Mouse (Mus musculus) thymus, adult 2 months (tissue): Measurements from ENCODE around the gene Gas2l1. TPM values are rescaled to one million over a fixed set of nuclear protein-coding genes. Genes with fewer than 3 reads are reported as not detected.

Experiments
- DNase-seq: peaks from one replicate; pipeline ENCODE4 v3.0.0; 2021
- H3K27ac ChIP-seq: fragments of 200-500 bp; 2 replicates; pipeline ENCODE4 v1.5.1; 2012; ENCODE audit warnings: low read length, control low read depth; ENCODE audit not compliant: control insufficient read depth, insufficient read depth
- H3K27me3 ChIP-seq: fragments of 200-500 bp; 2 replicates; pipeline ENCODE4 v1.6.1; 2012; ENCODE audit warnings: mild to moderate bottlenecking, low read length, moderate library complexity, mixed read lengths; ENCODE audit not compliant: control insufficient read depth, insufficient read depth
- H3K36me3 ChIP-seq: fragments of 200-500 bp; 2 replicates; pipeline ENCODE4 v1.6.1; 2012; ENCODE audit warnings: mild to moderate bottlenecking, low read length, moderate library complexity; ENCODE audit not compliant: control insufficient read depth, insufficient read depth
- H3K4me1 ChIP-seq: fragments of 200-500 bp; replicated peaks from 2 replicates; pipeline ENCODE4 v1.6.1; 2012; ENCODE audit warnings: low read length; ENCODE audit not compliant: control insufficient read depth, insufficient read depth
- H3K4me3 ChIP-seq: fragments of 200-500 bp; 2 replicates; pipeline ENCODE4 v1.5.1; 2012; ENCODE audit warnings: mild to moderate bottlenecking, low read length, control low read depth, moderate library complexity; ENCODE audit not compliant: control insufficient read depth, insufficient read depth
- CTCF ChIP-seq: fragments of 200-500 bp; IDR thresholded peaks from 2 replicates; pipeline ENCODE4 v1.5.1; 2012; ENCODE audit warnings: mild to moderate bottlenecking, control low read depth, low read length, moderate library complexity, borderline replicate concordance; ENCODE audit not compliant: control insufficient read depth, poor library complexity, insufficient read depth; ENCODE audit errors: extremely low read depth
- POLR2A ChIP-seq: fragments of 200-500 bp; IDR thresholded peaks from 2 replicates; pipeline ENCODE4 v1.6.1; 2012; ENCODE audit warnings: mild to moderate bottlenecking, low read length, control low read depth, moderate library complexity; ENCODE audit not compliant: control insufficient read depth, poor library complexity, insufficient read depth; ENCODE audit errors: extremely low read depth
- WGBS: fragments of 180-500 bp; shearing (Covaris S2); methylation state at CpG from one replicate; pipeline ENCODE4 v1.1.7; 2018; 5-methylcytosine and 5-hydroxymethylcytosine counted together
- polyA plus RNA-seq: library from polyadenylated mRNA; depleted of rRNA; stranded (reverse); fragments of >200 nt; gene quantifications from 2 replicates; pipeline ENCODE4 v1.2.3, GENCODE M21; 2012; rRNA removed

The Gas2l1 gene
- polyA plus RNA-seq = 24.9 and 27.3 TPM in 2 replicates

DNA sequence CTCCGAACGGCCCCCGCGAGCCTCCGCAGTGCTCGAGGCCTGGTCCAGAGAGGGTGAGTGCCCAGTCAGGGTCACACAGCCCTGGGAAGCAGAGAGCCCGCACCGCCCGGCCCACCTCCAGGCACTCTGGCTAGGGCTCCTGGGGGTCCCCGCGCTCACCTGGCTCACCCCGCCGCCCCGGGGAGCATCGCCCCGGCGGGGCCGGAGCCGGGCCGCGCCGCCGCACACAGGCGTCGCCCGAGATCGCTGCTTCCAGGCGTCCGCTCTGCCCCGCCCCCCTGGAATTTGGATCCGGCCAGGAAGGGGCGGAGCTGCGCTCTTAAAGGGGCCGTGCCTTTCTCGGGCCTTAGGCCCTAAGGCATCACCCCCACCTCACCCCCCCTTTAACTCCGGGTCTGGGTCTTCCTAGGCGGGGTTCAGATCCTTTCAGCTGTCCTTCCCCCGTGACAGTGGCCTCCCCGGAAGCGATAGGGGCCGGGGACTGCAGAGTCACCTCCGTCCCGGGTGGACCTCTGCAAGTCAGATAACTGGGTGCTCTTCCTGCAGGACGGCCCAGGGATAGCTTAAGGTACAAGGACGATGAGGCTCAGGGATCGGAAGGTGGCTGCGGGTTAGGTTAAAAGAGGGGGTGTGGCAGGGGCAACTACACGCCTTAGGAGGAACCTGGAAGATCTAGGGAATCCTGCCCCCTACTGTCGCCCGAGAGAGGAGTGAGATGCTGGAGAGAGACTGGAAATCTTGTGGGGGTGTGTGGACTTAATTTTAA, at the start of gene Gas2l1:
Gas2l1 (minus strand) TSS at position 272 of the 766 bp plus-strand sequence.
- H3K36me3 ChIP-seq = peaks cover 19% of the 10 kb centered on the region
- peak within 1 kb of the TSS; percentile 54 for H3K4me3 ChIP-seq
- DNase-seq = peak; percentile 46
- TF ChIP-seq CTCF (no peak), POLR2A (no peak)
- H3K27me3 ChIP-seq = peaks cover 27% of the 10 kb centered on the region
- H3K27ac ChIP-seq = no peak within 1 kb of the TSS
- peaks cover 17% of the 10 kb centered on the region for H3K4me1 ChIP-seq
- 3% methylated on average over 50 of the region's 50 CpGs for WGBS

DNA sequence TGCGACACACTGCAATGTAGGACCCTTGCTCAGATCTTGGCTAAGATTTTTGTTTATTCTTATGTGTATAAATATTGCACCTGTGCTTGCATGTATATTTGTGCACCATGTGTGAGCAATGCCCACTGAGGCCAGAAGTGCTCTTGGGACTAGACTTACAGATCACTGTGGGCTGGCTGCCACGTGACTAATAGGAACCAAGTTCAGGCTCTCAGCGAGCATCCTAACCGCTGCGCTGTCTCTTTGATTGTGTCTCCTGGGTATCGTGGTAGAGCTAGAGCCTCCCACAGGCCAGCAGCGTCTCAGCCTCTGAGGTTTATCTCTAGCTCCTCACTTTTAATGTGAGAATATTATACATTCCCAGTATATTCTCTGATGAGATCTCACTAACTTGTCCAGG, 48.5 kb upstream of the Gas2l1 start:
- peaks cover 22% of the 10 kb centered on the region for H3K4me1 ChIP-seq
- H3K27ac ChIP-seq = peak overlapping the region; percentile 34; the same call in 1 of the 2 replicates
- no peak for DNase-seq
- H3K36me3 ChIP-seq = no peaks in the 10 kb centered on the region
- H3K4me3 ChIP-seq = no peak overlapping the region
- no peaks in the 10 kb centered on the region for H3K27me3 ChIP-seq
- WGBS = 82% methylated on average over 7 of the region's 7 CpGs
- TF ChIP-seq CTCF (no peak), POLR2A (no peak)

GRCm38 (mm10) chr11:5109441-5109840, 44.3 kb upstream of the Gas2l1 start:
- TF ChIP-seq POLR2A (no peak), CTCF (no peak)
- 91% methylated on average over 8 of the region's 8 CpGs for WGBS
- DNase-seq = no peak
- Histone ChIP-seq H3K4me3 (no peak overlapping the region), H3K36me3 (no peaks in the 10 kb centered on the region), H3K27ac (no peak overlapping the region), H3K4me1 (peaks cover 16% of the 10 kb centered on the region), H3K27me3 (no peaks in the 10 kb centered on the region)

GRCm38 (mm10) chr11:5103986-5104509, 38.9 kb upstream of the Gas2l1 start:
- TF ChIP-seq CTCF (no peak), POLR2A (no peak)
- H3K36me3 ChIP-seq = no peaks in the 10 kb centered on the region
- no peak overlapping the region for H3K27ac ChIP-seq
- 100% methylated on average over 4 of the region's 4 CpGs for WGBS
- no peak for DNase-seq
- H3K4me3 ChIP-seq = no peak overlapping the region
- peaks cover 9% of the 10 kb centered on the region for H3K4me1 ChIP-seq
- H3K27me3 ChIP-seq = no peaks in the 10 kb centered on the region

GRCm38 (mm10) chr11:5102384-5102783, 37.3 kb upstream of the Gas2l1 start:
- TF ChIP-seq CTCF = no peak
- no peak for TF ChIP-seq POLR2A
- peaks cover 9% of the 10 kb centered on the region for H3K4me1 ChIP-seq
- H3K27me3 ChIP-seq = no peaks in the 10 kb centered on the region
- H3K36me3 ChIP-seq = no peaks in the 10 kb centered on the region
- no peak overlapping the region for H3K27ac ChIP-seq
- WGBS = 96% methylated on average over 7 of the region's 7 CpGs
- H3K4me3 ChIP-seq = no peak overlapping the region
- no peak for DNase-seq

DNA sequence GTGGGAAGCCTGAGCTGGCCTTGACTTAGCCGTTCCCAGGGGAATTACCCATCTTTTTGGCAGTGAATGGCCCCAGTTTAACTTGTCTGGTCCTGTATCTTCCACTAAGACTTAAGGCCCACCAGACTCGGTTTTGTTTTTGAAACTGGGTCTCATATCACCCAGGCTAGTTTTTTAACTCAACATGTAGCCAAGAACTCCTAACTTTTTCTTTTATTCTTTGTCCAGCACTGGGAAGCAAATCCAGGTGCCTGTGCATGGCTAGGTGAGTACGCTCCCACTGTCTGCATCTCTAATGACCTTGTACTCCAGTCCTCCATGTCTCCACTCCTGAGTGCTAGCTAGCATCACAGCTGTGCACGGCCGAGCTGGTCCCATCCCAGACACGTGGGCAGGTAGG, 36.5 kb upstream of the Gas2l1 start:
- no peak for DNase-seq
- Histone ChIP-seq H3K27ac (no peak overlapping the region), H3K4me3 (no peak overlapping the region), H3K4me1 (peaks cover 11% of the 10 kb centered on the region), H3K36me3 (no peaks in the 10 kb centered on the region), H3K27me3 (no peaks in the 10 kb centered on the region)
- WGBS = 95% methylated on average over 6 of the region's 6 CpGs
- TF ChIP-seq CTCF = no peak
- no peak for TF ChIP-seq POLR2A
